Mouse (Mus musculus): ENCODE data around the gene Dand5. TPM values are rescaled to one million over a fixed set of nuclear protein-coding genes. Genes with fewer than 3 reads are reported as not detected.

Gene Dand5
- polyA plus RNA-seq, 1 experiment = 2.1 TPM

GRCm38 (mm10) chr8:84765629-84766028 lies 57.0 kb downstream of the Dand5 start:
- peaks cover 2% of the 10 kb centered on the region; the same call in 1 of the 2 replicates for H3K4me1 ChIP-seq (ENCODE audit: control insufficient read depth, insufficient read depth, insufficient read length, low read length)
- no peak overlapping the region for H3K27ac ChIP-seq (ENCODE audit: insufficient read depth, low read depth, low read length)
- H3K36me3 ChIP-seq (ENCODE audit: control insufficient read depth, insufficient read depth, low read length) = peaks cover 8% of the 10 kb centered on the region
- no peaks in the 10 kb centered on the region for H3K27me3 ChIP-seq (ENCODE audit: control insufficient read depth, insufficient read depth, low read length)
- H3K4me3 ChIP-seq (ENCODE audit: low read depth, low read length) = no peak overlapping the region
- TF ChIP-seq POLR2A (IDR thresholded peaks at IDR 0.05; ENCODE audit: low read depth, low read length) (no peak), CTCF (IDR thresholded peaks at IDR 0.05; ENCODE audit: extremely low read depth, insufficient read length, insufficient replicate concordance, low read depth, low read length) (no peak)
- 77% methylated on average over 10 of the region's 10 CpGs for WGBS

Other genes starting within 250 kb of the Dand5 start
- gene Ier2, start 160.0 kb downstream of the Dand5 start, polyA plus RNA-seq (2012; rRNA removed) = 37.0 and 72.7 TPM in 2 replicates
- 38.3 and 55.2 TPM in 2 replicates for gene Trmt1, start 136.5 kb downstream of the Dand5 start, polyA plus RNA-seq (2012; rRNA removed)
- 57.2 and 104 TPM in 2 replicates for gene Nacc1, start 135.0 kb downstream of the Dand5 start, polyA plus RNA-seq (2012; rRNA removed)
- 4.2 and 8.2 TPM in 2 replicates for gene Lyl1, start 121.4 kb downstream of the Dand5 start, polyA plus RNA-seq (2012; rRNA removed)
- gene G430095P16Rik, start 99.8 kb downstream of the Dand5 start, polyA plus RNA-seq (2012; rRNA removed) = 0.30 TPM in 2 replicates
- gene Nfix, start 22.5 kb downstream of the Dand5 start, polyA plus RNA-seq (2012; rRNA removed) = 22.3 and 26.1 TPM in 2 replicates
- 50.5 and 64.1 TPM in 2 replicates for gene Gadd45gip1, start 8.7 kb upstream of the Dand5 start, polyA plus RNA-seq (2012; rRNA removed)
- gene Rad23a, start 17.8 kb upstream of the Dand5 start, polyA plus RNA-seq (2012; rRNA removed) = 26.4 and 47.5 TPM in 2 replicates
- gene Calr, start 24.1 kb upstream of the Dand5 start, polyA plus RNA-seq (2012; rRNA removed) = 82.6 and 120 TPM in 2 replicates
- 20.2 and 29.1 TPM in 2 replicates for gene Farsa, start 34.2 kb upstream of the Dand5 start, polyA plus RNA-seq (2012; rRNA removed)
- gene Syce2, start 49.3 kb upstream of the Dand5 start, polyA plus RNA-seq (2012; rRNA removed) = 0.60 and 2.1 TPM in 2 replicates
- 32.5 and 53.2 TPM in 2 replicates for gene Gcdh, start 71.1 kb upstream of the Dand5 start, polyA plus RNA-seq (2012; rRNA removed)
- 0.30 and 0.38 TPM in 2 replicates for gene Klf1, start 79.1 kb upstream of the Dand5 start, polyA plus RNA-seq (2012; rRNA removed)
- gene Dnase2a, start 85.7 kb upstream of the Dand5 start, polyA plus RNA-seq (2012; rRNA removed) = 4.1 and 5.9 TPM in 2 replicates
- gene Mast1, start 114.5 kb upstream of the Dand5 start, polyA plus RNA-seq (2012; rRNA removed) = 0.50 and 0.71 TPM in 2 replicates
- 0.15 TPM in 1 of 2 replicates, not detected in the other for gene Rtbdn, start 124.2 kb upstream of the Dand5 start, polyA plus RNA-seq (2012; rRNA removed)
- gene Gm49661, start 146.6 kb upstream of the Dand5 start, polyA plus RNA-seq (2012; rRNA removed) = 3.2 TPM in 1 of 2 replicates, not detected in the other
- gene Prdx2, start 146.8 kb upstream of the Dand5 start, polyA plus RNA-seq (2012; rRNA removed) = 70.6 and 141 TPM in 2 replicates
- 14.5 and 29.1 TPM in 2 replicates for gene Rnaseh2a, start 146.9 kb upstream of the Dand5 start, polyA plus RNA-seq (2012; rRNA removed)
- gene Junb, start 155.9 kb upstream of the Dand5 start, polyA plus RNA-seq (2012; rRNA removed) = 122 and 329 TPM in 2 replicates
- gene Hook2, start 167.8 kb upstream of the Dand5 start, polyA plus RNA-seq (2012; rRNA removed) = 26.3 and 56.9 TPM in 2 replicates
- 0.33 TPM in 1 of 2 replicates, not detected in the other for gene Best2, start 191.7 kb upstream of the Dand5 start, polyA plus RNA-seq (2012; rRNA removed)
- gene Asna1, start 202.5 kb upstream of the Dand5 start, polyA plus RNA-seq (2012; rRNA removed) = 71.8 and 128 TPM in 2 replicates
- 82.6 and 135 TPM in 2 replicates for gene Trir, start 204.0 kb upstream of the Dand5 start, polyA plus RNA-seq (2012; rRNA removed)
- gene Tnpo2, start 214.1 kb upstream of the Dand5 start, polyA plus RNA-seq (2012; rRNA removed) = 19.8 and 32.0 TPM in 2 replicates
- gene Fbxw9, start 237.2 kb upstream of the Dand5 start, polyA plus RNA-seq (2012; rRNA removed) = 36.4 and 52.5 TPM in 2 replicates
- 1.4 TPM in 1 of 2 replicates, not detected in the other for gene Gm5741, start 245.2 kb upstream of the Dand5 start, polyA plus RNA-seq (2012; rRNA removed)
- gene Dhps, start 248.9 kb upstream of the Dand5 start, polyA plus RNA-seq (2012; rRNA removed) = 34.8 and 47.2 TPM in 2 replicates

Data from small intestine, adult 2 months (tissue).